Mouse (Mus musculus): Measurements from ENCODE around the gene Ropn1. TPM values are rescaled to one million over a fixed set of nuclear protein-coding genes. Genes with fewer than 3 reads are reported as not detected.
"Not testable (repeated sequence)": the region's sequence is repeated elsewhere in the genome, so short reads cannot be mapped to it uniquely, and the experiment has no call there.

Gene Ropn1
- polyA plus RNA-seq, 1 experiment from 2014 or later: not detected

- Histone ChIP-seq H3K9ac (ENCODE audit: low read length) (no peak overlapping the region), H3K4me3 (ENCODE audit: low read depth, low read length) (no peak overlapping the region), H3K4me1 (replicated peaks; ENCODE audit: control insufficient read depth, insufficient read depth, low read length) (peaks cover 7% of the 10 kb centered on the region; the same call in 1 of the 2 replicates), H3K36me3 (ENCODE audit: control insufficient read depth, insufficient read depth, low read length) (peaks cover 15% of the 10 kb centered on the region; the same call in 1 of the 2 replicates), H3K27ac (ENCODE audit: low read depth) (no peak overlapping the region), H3K27me3 (replicated peaks; ENCODE audit: control insufficient read depth, insufficient read depth, low read length) (no peaks in the 10 kb centered on the region), H3K9me3 (ENCODE audit: control insufficient read depth, low read length) (no peaks in the 10 kb centered on the region), H3K4me2 (ENCODE audit: low read length) (no peak overlapping the region)
- 80% methylated on average over 5 of the region's 7 CpGs for WGBS
- DNase-seq (ENCODE audit: low spot score) (no peak), ATAC-seq (replicated peaks; ENCODE audit: low FRiP score, low TSS enrichment, low read depth) (no peak)
Measured at GRCm38 (mm10) chr16:34694477-34694876, 44.8 kb downstream of the Ropn1 start.

- peaks cover 19% of the 10 kb centered on the region; the same call in 1 of the 2 replicates for H3K36me3 ChIP-seq (ENCODE audit: control insufficient read depth, insufficient read depth, low read length)
- not testable (repeated sequence) for H3K9me3 ChIP-seq (ENCODE audit: control insufficient read depth, low read length); H3K4me3 ChIP-seq (ENCODE audit: low read depth, low read length); H3K27me3 ChIP-seq (replicated peaks; ENCODE audit: control insufficient read depth, insufficient read depth, low read length); H3K27ac ChIP-seq (ENCODE audit: low read depth); H3K4me2 ChIP-seq (ENCODE audit: low read length); DNase-seq (ENCODE audit: low spot score); H3K9ac ChIP-seq (ENCODE audit: low read length); ATAC-seq (replicated peaks; ENCODE audit: low FRiP score, low TSS enrichment, low read depth); H3K4me1 ChIP-seq (replicated peaks; ENCODE audit: control insufficient read depth, insufficient read depth, low read length)
- WGBS: 83% methylated on average over 3 of the region's 3 CpGs
Measured at GRCm38 (mm10) chr16:34698721-34699120, 49.0 kb downstream of the Ropn1 start.

DNA sequence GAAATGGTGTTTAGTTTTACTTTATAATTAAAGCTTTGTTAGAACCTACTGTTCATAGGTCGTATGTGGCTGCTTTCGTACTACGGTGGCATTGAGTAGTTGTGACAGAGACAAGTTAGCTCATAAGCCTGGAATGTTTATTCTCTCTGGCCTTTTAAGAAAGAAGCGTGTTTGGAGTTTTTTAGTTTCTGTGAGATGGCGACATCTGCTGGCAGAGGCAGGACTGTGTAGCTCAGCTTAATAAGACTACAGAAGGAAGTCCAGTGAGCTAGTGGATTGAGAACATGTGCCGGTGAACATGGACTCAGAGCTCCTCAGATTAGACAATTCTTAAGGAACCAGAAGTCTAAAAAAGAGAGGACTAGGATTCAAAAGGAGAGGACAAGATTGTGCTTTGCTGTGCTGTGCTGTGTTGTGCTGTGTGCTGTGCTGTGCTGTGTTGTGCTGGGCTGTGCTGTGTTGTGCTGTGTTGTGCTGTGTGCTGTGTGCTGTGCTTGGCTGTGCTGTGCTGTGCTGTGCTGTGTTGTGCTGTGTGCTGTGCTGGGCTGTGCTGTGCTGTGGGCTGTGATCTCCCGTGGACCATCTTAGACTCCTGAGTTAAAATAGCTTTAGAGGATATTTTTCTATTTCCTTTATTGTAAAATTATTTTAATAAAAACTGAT, 50.6 kb downstream of the Ropn1 start:
- WGBS: 22% methylated on average over 7 of the region's 7 CpGs
- H3K4me1 ChIP-seq (replicated peaks; ENCODE audit: control insufficient read depth, insufficient read depth, low read length): no peaks in the 10 kb centered on the region
- H3K4me3 ChIP-seq (ENCODE audit: low read depth, low read length): no peak overlapping the region
- no peaks in the 10 kb centered on the region for H3K27me3 ChIP-seq (replicated peaks; ENCODE audit: control insufficient read depth, insufficient read depth, low read length)
- peak; percentile 75 for ATAC-seq (replicated peaks; ENCODE audit: low FRiP score, low TSS enrichment, low read depth)
- no peak overlapping the region for H3K4me2 ChIP-seq (ENCODE audit: low read length)
- DNase-seq (ENCODE audit: low spot score): peak; percentile 82
- no peak overlapping the region for H3K9ac ChIP-seq (ENCODE audit: low read length)
- peaks cover 28% of the 10 kb centered on the region for H3K36me3 ChIP-seq (ENCODE audit: control insufficient read depth, insufficient read depth, low read length)
- H3K9me3 ChIP-seq (ENCODE audit: control insufficient read depth, low read length): no peaks in the 10 kb centered on the region
- H3K27ac ChIP-seq (ENCODE audit: low read depth): no peak overlapping the region

- no peak for ATAC-seq (replicated peaks; ENCODE audit: low FRiP score, low TSS enrichment, low read depth)
- H3K4me2 ChIP-seq (ENCODE audit: low read length): no peak overlapping the region
- DNase-seq (ENCODE audit: low spot score): no peak
- no peak overlapping the region for H3K4me3 ChIP-seq (ENCODE audit: low read depth, low read length)
- no peaks in the 10 kb centered on the region for H3K27me3 ChIP-seq (replicated peaks; ENCODE audit: control insufficient read depth, insufficient read depth, low read length)
- no peak overlapping the region for H3K27ac ChIP-seq (ENCODE audit: low read depth)
- WGBS: 80% methylated on average over 6 of the region's 6 CpGs
- no peaks in the 10 kb centered on the region for H3K9me3 ChIP-seq (ENCODE audit: control insufficient read depth, low read length)
- no peaks in the 10 kb centered on the region for H3K4me1 ChIP-seq (replicated peaks; ENCODE audit: control insufficient read depth, insufficient read depth, low read length)
- H3K9ac ChIP-seq (ENCODE audit: low read length): no peak overlapping the region
- peaks cover 33% of the 10 kb centered on the region for H3K36me3 ChIP-seq (ENCODE audit: control insufficient read depth, insufficient read depth, low read length)
Measured at GRCm38 (mm10) chr16:34700828-34701216, 51.1 kb downstream of the Ropn1 start.

DNA sequence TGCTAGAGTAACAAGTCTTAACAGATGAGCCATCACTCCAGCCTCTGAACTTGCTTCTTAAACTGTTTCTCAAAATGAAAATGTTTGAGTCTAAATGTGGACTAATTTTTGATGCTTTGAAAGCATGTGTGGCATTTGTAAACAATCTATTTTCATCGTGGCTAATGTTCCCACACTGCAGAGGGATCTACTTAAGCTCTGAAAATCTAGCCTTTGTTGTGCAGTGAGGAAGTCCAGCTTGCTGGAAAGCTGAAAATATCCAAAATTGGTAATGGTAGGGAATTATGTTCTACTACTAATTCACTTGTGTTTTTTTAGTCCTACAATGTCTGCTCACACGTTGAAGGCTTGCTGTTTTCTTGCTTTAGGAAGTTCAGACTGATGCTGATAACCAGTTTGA, 56.3 kb downstream of the Ropn1 start:
- no peaks in the 10 kb centered on the region for H3K4me1 ChIP-seq (replicated peaks; ENCODE audit: control insufficient read depth, insufficient read depth, low read length)
- WGBS: 66% methylated on average over 2 of the region's 2 CpGs
- H3K9ac ChIP-seq (ENCODE audit: low read length): no peak overlapping the region
- H3K4me3 ChIP-seq (ENCODE audit: low read depth, low read length): no peak overlapping the region
- no peaks in the 10 kb centered on the region for H3K27me3 ChIP-seq (replicated peaks; ENCODE audit: control insufficient read depth, insufficient read depth, low read length)
- DNase-seq (ENCODE audit: low spot score) (no peak), ATAC-seq (replicated peaks; ENCODE audit: low FRiP score, low TSS enrichment, low read depth) (no peak)
- peaks cover 50% of the 10 kb centered on the region for H3K36me3 ChIP-seq (ENCODE audit: control insufficient read depth, insufficient read depth, low read length)
- peak overlapping the region; percentile 72 for H3K27ac ChIP-seq (ENCODE audit: low read depth)
- no peaks in the 10 kb centered on the region for H3K9me3 ChIP-seq (ENCODE audit: control insufficient read depth, low read length)
- no peak overlapping the region for H3K4me2 ChIP-seq (ENCODE audit: low read length)

DNA sequence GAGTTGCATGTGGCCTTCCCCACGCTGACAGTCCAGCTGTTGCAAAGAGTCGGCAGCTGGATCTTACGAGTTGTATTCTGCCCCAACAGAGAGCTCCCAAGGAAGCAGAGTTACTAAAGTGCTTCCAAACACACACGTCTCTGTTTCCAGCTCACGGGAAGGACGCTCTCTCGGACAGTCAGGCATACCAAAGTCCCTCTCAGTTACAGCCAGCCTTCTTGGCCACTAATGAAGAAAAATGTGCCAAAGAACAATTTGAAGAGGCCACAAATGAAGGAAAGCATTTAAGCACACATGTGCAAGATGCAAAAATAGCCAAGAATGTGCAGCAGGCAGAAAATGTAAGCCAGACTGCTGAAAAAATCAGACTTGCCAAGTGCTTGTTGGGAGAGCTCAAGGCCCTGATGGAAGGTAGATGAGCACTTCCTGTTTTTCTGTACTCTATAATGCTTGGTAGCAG, 56.8 kb downstream of the Ropn1 start:
- ATAC-seq (replicated peaks; ENCODE audit: low FRiP score, low TSS enrichment, low read depth) (no peak), DNase-seq (ENCODE audit: low spot score) (no peak)
- Histone ChIP-seq H3K27me3 (replicated peaks; ENCODE audit: control insufficient read depth, insufficient read depth, low read length) (no peaks in the 10 kb centered on the region), H3K4me3 (ENCODE audit: low read depth, low read length) (no peak overlapping the region), H3K4me1 (replicated peaks; ENCODE audit: control insufficient read depth, insufficient read depth, low read length) (no peaks in the 10 kb centered on the region), H3K36me3 (ENCODE audit: control insufficient read depth, insufficient read depth, low read length) (peaks cover 49% of the 10 kb centered on the region), H3K27ac (ENCODE audit: low read depth) (peak overlapping the region; percentile 72), H3K9ac (ENCODE audit: low read length) (no peak overlapping the region), H3K9me3 (ENCODE audit: control insufficient read depth, low read length) (no peaks in the 10 kb centered on the region), H3K4me2 (ENCODE audit: low read length) (no peak overlapping the region)
- 61% methylated on average over 7 of the region's 7 CpGs for WGBS

GRCm38 (mm10) chr16:34711481-34711880, 61.8 kb downstream of the Ropn1 start:
- WGBS: 93% methylated on average over 3 of the region's 3 CpGs
- no peak for DNase-seq (ENCODE audit: low spot score)
- H3K27me3 ChIP-seq (replicated peaks; ENCODE audit: control insufficient read depth, insufficient read depth, low read length): no peaks in the 10 kb centered on the region
- no peaks in the 10 kb centered on the region for H3K4me1 ChIP-seq (replicated peaks; ENCODE audit: control insufficient read depth, insufficient read depth, low read length)
- no peak overlapping the region for H3K4me2 ChIP-seq (ENCODE audit: low read length)
- no peak overlapping the region for H3K4me3 ChIP-seq (ENCODE audit: low read depth, low read length)
- H3K9me3 ChIP-seq (ENCODE audit: control insufficient read depth, low read length): no peaks in the 10 kb centered on the region
- H3K9ac ChIP-seq (ENCODE audit: low read length): no peak overlapping the region
- ATAC-seq (replicated peaks; ENCODE audit: low FRiP score, low TSS enrichment, low read depth): no peak
- no peak overlapping the region for H3K27ac ChIP-seq (ENCODE audit: low read depth)
- H3K36me3 ChIP-seq (ENCODE audit: control insufficient read depth, insufficient read depth, low read length): peaks cover 45% of the 10 kb centered on the region; the same call in 1 of the 2 replicates

DNA sequence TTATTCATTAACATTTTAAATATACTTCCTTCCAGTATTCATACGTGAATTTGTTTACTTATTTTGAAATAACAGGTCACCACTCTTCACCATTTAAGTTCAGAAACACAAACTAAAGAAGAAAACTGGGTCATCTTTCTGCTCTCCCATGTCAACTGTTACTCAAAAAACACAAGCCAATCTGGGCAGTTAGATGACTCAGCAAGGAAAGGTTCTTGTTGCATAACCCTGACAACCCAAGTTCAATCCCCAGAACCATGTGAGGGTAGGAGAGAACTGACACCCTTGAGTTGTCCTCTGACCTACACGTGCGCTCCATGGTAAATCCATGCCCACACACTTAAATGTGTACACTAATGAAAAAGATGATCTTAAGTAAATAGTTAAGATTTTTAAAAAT, 75.4 kb downstream of the Ropn1 start:
- H3K4me2 ChIP-seq (ENCODE audit: low read length): no peak overlapping the region
- no peak overlapping the region for H3K4me3 ChIP-seq (ENCODE audit: low read depth, low read length)
- H3K9me3 ChIP-seq (ENCODE audit: control insufficient read depth, low read length): no peaks in the 10 kb centered on the region; the same call in 1 of the 2 replicates
- H3K27ac ChIP-seq (ENCODE audit: low read depth): no peak overlapping the region
- no peaks in the 10 kb centered on the region for H3K27me3 ChIP-seq (replicated peaks; ENCODE audit: control insufficient read depth, insufficient read depth, low read length)
- no peak overlapping the region for H3K9ac ChIP-seq (ENCODE audit: low read length)
- DNase-seq (ENCODE audit: low spot score) (no peak), ATAC-seq (replicated peaks; ENCODE audit: low FRiP score, low TSS enrichment, low read depth) (no peak)
- H3K36me3 ChIP-seq (ENCODE audit: control insufficient read depth, insufficient read depth, low read length): peaks cover 31% of the 10 kb centered on the region
- H3K4me1 ChIP-seq (replicated peaks; ENCODE audit: control insufficient read depth, insufficient read depth, low read length): no peaks in the 10 kb centered on the region
- WGBS: 91% methylated on average over 3 of the region's 3 CpGs
